Mouse (Mus musculus) ovary, postnatal 10 days (tissue): ENCODE data around the gene Catsper4.

Source experiments
- DNase-seq: peaks from one replicate; pipeline ENCODE4 v3.0.0; 2022; ENCODE audit warnings: low spot score

Gene Catsper4

GRCm38 (mm10) chr4:134181112-134181511 is 46.1 kb downstream of the Catsper4 start:
- no peak for DNase-seq

GRCm38 (mm10) chr4:134172391-134172790 is 54.8 kb downstream of the Catsper4 start:
- no peak for DNase-seq

GRCm38 (mm10) chr4:134166906-134167305 is 60.3 kb downstream of the Catsper4 start:
- no peak for DNase-seq

GRCm38 (mm10) chr4:134165548-134166465 is 61.4 kb downstream of the Catsper4 start:
- DNase-seq: no peak

GRCm38 (mm10) chr4:134165024-134165423 is 62.2 kb downstream of the Catsper4 start:
- no peak for DNase-seq

- DNase-seq: no peak
Observed at GRCm38 (mm10) chr4:134164591-134164990, 62.6 kb downstream of the Catsper4 start.
